Mouse (Mus musculus) right cerebral cortex, adult 2 months (tissue): Measurements from ENCODE around the gene Gria1.

Experiments used
- DNase-seq, 2 experiments: peaks; one replicate each; pipeline ENCODE4 v3.0.0; 2021 to 2022; ENCODE audit warnings: low spot score in 2 of 2

Gria1 gene

GRCm38 (mm10) chr11:57011024-57011690, at the start of gene Gria1:
TSS of gene Gria1 (plus strand) at chr11:57011387.
- no peak for DNase-seq

GRCm38 (mm10) chr11:56961751-56962150, 49.4 kb upstream of the Gria1 start:
- no peak for DNase-seq

GRCm38 (mm10) chr11:56972814-56973213, 38.4 kb upstream of the Gria1 start:
- no peak for DNase-seq

- no peak for DNase-seq
Observed at GRCm38 (mm10) chr11:56984321-56985000, 26.7 kb upstream of the Gria1 start.

- no peak for DNase-seq
Observed at GRCm38 (mm10) chr11:56985457-56985856, 25.7 kb upstream of the Gria1 start.

GRCm38 (mm10) chr11:56999601-57000001, 11.6 kb upstream of the Gria1 start:
- DNase-seq: no peak

GRCm38 (mm10) chr11:57004611-57005010, 6.6 kb upstream of the Gria1 start:
- no peak for DNase-seq

- DNase-seq: no peak
Observed at GRCm38 (mm10) chr11:57005341-57005740, 5.8 kb upstream of the Gria1 start.

GRCm38 (mm10) chr11:57007790-57008189, 3.4 kb upstream of the Gria1 start:
- no peak for DNase-seq

- no peak for DNase-seq
Observed at GRCm38 (mm10) chr11:57010611-57011010, 576 bp upstream of the Gria1 start.

- DNase-seq: peak; percentile 72 to 77
Observed at GRCm38 (mm10) chr11:57011691-57012039, 478 bp downstream of the Gria1 start.

- DNase-seq: no peak
Observed at GRCm38 (mm10) chr11:57012287-57012921, 1.2 kb downstream of the Gria1 start.

GRCm38 (mm10) chr11:57013464-57014190, 2.4 kb downstream of the Gria1 start:
- peak in 1 of 2 experiments; percentile 60 for DNase-seq

- DNase-seq: no peak
Observed at GRCm38 (mm10) chr11:57014396-57014795, 3.2 kb downstream of the Gria1 start.

GRCm38 (mm10) chr11:57018536-57018935, 7.3 kb downstream of the Gria1 start:
- DNase-seq: no peak

- no peak for DNase-seq
Observed at GRCm38 (mm10) chr11:57022400-57022799, 11.2 kb downstream of the Gria1 start.

GRCm38 (mm10) chr11:57030448-57030847, 19.3 kb downstream of the Gria1 start:
- peak; percentile 68 to 76 for DNase-seq

- DNase-seq: peak; percentile 91 to 92
Observed at GRCm38 (mm10) chr11:57038807-57039206, 27.6 kb downstream of the Gria1 start.

GRCm38 (mm10) chr11:57039306-57039705, 28.1 kb downstream of the Gria1 start:
- no peak for DNase-seq

GRCm38 (mm10) chr11:57042057-57042456, 30.9 kb downstream of the Gria1 start:
- DNase-seq: peak in 1 of 2 experiments; percentile 41

- peak; percentile 57 to 70 for DNase-seq
Observed at GRCm38 (mm10) chr11:57044146-57044545, 33.0 kb downstream of the Gria1 start.
